Mouse (Mus musculus) heart, adult 2 months (tissue): ENCODE data around the gene Kifc3. TPM values are rescaled to one million over a fixed set of nuclear protein-coding genes. Genes with fewer than 3 reads are reported as not detected.

Experiments
- DNase-seq, 2 experiments: peaks; one replicate each; pipeline ENCODE4 v3.0.0; 2021
- H3K27ac ChIP-seq: fragments of 200-600 bp; 2 replicates; pipeline ENCODE4 v1.8.1; 2022
- H3K27me3 ChIP-seq: fragments of 200-500 bp; 2 replicates; pipeline ENCODE4 v1.6.1; 2012; ENCODE audit warnings: mild to moderate bottlenecking, low read length, inconsistent platforms, mixed read lengths; ENCODE audit not compliant: control insufficient read depth, insufficient read depth
- H3K36me3 ChIP-seq: fragments of 200-500 bp; 2 replicates; pipeline ENCODE4 v1.6.1; 2012; ENCODE audit warnings: low read length, inconsistent platforms; ENCODE audit not compliant: control insufficient read depth, insufficient read depth
- H3K4me1 ChIP-seq: fragments of 200-500 bp; 2 replicates; pipeline ENCODE4 v1.6.1; 2011; ENCODE audit warnings: low read length; ENCODE audit not compliant: control insufficient read depth, insufficient read depth
- H3K4me3 ChIP-seq: fragments of 200-600 bp; 2 replicates; pipeline ENCODE4 v1.8.1; 2022
- H3K79me2 ChIP-seq: fragments of 200-500 bp; replicated peaks from 2 replicates; pipeline ENCODE4 v1.6.1; 2012; ENCODE audit warnings: mild to moderate bottlenecking, inconsistent platforms, low read length, moderate library complexity, mixed read lengths; ENCODE audit not compliant: control insufficient read depth, insufficient read depth
- H3K9ac ChIP-seq: fragments of 200-500 bp; 2 replicates; pipeline ENCODE4 v1.6.1; 2012; ENCODE audit warnings: low read depth, mild to moderate bottlenecking, control low read depth, inconsistent platforms, low read length, mixed read lengths
- CTCF ChIP-seq: fragments of 200-600 bp; IDR thresholded peaks from 2 replicates; pipeline ENCODE4 v1.8.1; 2022; ENCODE audit warnings: antibody characterized with exemption, mild to moderate bottlenecking, moderate library complexity
- EP300 ChIP-seq: fragments of 200-500 bp; IDR thresholded peaks from 2 replicates; pipeline ENCODE4 v1.6.1; 2011; ENCODE audit warnings: low read depth, low read length, control low read depth; ENCODE audit not compliant: insufficient read depth
- POLR2A ChIP-seq: fragments of 200-500 bp; IDR thresholded peaks from 2 replicates; pipeline ENCODE4 v1.6.1; 2011; ENCODE audit warnings: mild to moderate bottlenecking, low read depth, low read length, control low read depth; ENCODE audit not compliant: insufficient read depth
- WGBS: fragments of 180-500 bp; shearing (Covaris S2); methylation state at CpG from one replicate; pipeline ENCODE4 v1.1.7; 2018; 5-methylcytosine and 5-hydroxymethylcytosine counted together
- intact Hi-C: fragments of 180-260 bp; cut with DNase I; formaldehyde crosslinking; loops from one replicate; pipeline ENCODE4 v1.15.1; 2025
- polyA plus RNA-seq: library from polyadenylated mRNA; depleted of rRNA; stranded (reverse); fragments of >200 nt; gene quantifications from 2 replicates; pipeline ENCODE4 v1.2.3, GENCODE M21; 2012
- total RNA-seq, 2 experiments: library from RNA; stranded (reverse); gene quantifications; 2 replicates each; pipeline ENCODE4 v1.2.3; 2021

Kifc3 gene
- total and polyA plus RNA-seq, 3 experiments: 58.7 to 93.4 (median 76.2) TPM

GRCm38 (mm10) chr8:95140555-95140954 lies 62.1 kb downstream of the Kifc3 start:
- intact Hi-C loops: loop anchor here (1.0 kb wide), 1 partner anchor 9 kb away; no protein-coding TSS in a partner anchor
- H3K27ac ChIP-seq: peak overlapping the region; percentile 99
- WGBS: 26% methylated on average over 5 of the region's 5 CpGs
- H3K9ac ChIP-seq: peak overlapping the region; percentile 86
- H3K27me3 ChIP-seq: no peaks in the 10 kb centered on the region
- H3K79me2 ChIP-seq: peaks cover 3% of the 10 kb centered on the region; the same call in 1 of the 2 replicates
- H3K4me1 ChIP-seq: peaks cover 26% of the 10 kb centered on the region
- TF ChIP-seq EP300 (peak; percentile 86), POLR2A (peak; percentile 56; the same call in 1 of the 2 replicates), CTCF (no peak)
- peak overlapping the region; percentile 36 for H3K4me3 ChIP-seq
- peaks cover 5% of the 10 kb centered on the region for H3K36me3 ChIP-seq
- DNase-seq: peak; percentile 58 to 65

DNA sequence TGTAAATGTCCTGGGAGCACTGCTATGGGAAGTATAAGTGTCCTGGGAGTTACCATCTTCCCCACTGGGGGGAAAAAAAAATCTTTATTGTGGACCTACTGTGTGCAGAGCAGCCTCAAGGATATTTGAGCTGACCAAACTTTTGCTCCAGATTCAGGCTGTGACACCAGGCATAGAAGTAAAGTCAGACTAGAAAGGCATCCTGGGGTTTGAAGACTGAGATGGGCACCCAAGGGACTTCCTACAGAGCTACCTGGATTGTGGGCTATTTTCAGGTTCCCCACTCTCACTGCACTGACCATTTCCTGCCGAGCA lies 63.6 kb downstream of the Kifc3 start:
- TF ChIP-seq EP300: no peak
- TF ChIP-seq POLR2A: no peak
- no peak for TF ChIP-seq CTCF
- Histone ChIP-seq H3K9ac (no peak overlapping the region), H3K4me3 (no peak overlapping the region), H3K27me3 (no peaks in the 10 kb centered on the region), H3K27ac (peak overlapping the region; percentile 99), H3K4me1 (peaks cover 25% of the 10 kb centered on the region), H3K36me3 (peaks cover 5% of the 10 kb centered on the region), H3K79me2 (peaks cover 4% of the 10 kb centered on the region; the same call in 1 of the 2 replicates)
- intact Hi-C loops: no loop called here
- WGBS: 31% methylated on average over 1 of the region's 1 CpGs
- no peak for DNase-seq

GRCm38 (mm10) chr8:95138341-95139050 lies 64.1 kb downstream of the Kifc3 start:
- H3K4me3 ChIP-seq: 0 out of 2 replicates have a peak overlapping the region, but pooled peaks have one; percentile 3
- 48% methylated on average over 6 of the region's 6 CpGs for WGBS
- H3K9ac ChIP-seq: peak overlapping the region; percentile 16; the same call in 1 of the 2 replicates
- no peak for TF ChIP-seq EP300
- no peak for TF ChIP-seq CTCF
- TF ChIP-seq POLR2A: no peak
- intact Hi-C loops: no loop called here
- H3K27me3 ChIP-seq: no peaks in the 10 kb centered on the region
- peaks cover 5% of the 10 kb centered on the region for H3K36me3 ChIP-seq
- no peak for DNase-seq
- peak overlapping the region; percentile 99 for H3K27ac ChIP-seq
- peaks cover 22% of the 10 kb centered on the region for H3K4me1 ChIP-seq
- H3K79me2 ChIP-seq: peaks cover 4% of the 10 kb centered on the region; the same call in 1 of the 2 replicates

DNA sequence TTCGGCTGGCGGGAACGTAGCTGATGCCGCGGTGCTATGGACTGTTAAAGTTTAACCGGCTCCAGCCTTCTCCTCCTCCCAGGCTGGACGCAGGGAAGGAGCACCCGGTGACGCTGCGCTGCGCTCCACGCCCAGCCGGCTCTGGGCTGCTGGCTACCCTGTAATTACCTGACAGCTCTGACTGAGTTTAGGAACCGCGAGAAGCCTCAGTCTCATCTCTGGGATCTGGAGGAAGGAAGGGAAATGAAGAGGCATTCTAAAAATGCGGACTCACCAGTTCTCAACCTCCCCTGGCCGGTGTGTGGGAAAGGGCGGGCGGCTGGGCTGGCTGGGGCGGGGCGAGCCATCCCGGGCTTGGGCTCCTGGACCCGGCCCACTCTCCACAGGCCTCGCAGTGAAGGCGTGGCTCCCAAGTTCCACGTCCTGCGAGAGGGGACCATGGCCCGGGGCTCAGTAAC lies 64.9 kb downstream of the Kifc3 start:
- intact Hi-C loops: no loop called here
- Histone ChIP-seq H3K27me3 (no peaks in the 10 kb centered on the region), H3K36me3 (peaks cover 5% of the 10 kb centered on the region), H3K4me1 (peaks cover 20% of the 10 kb centered on the region), H3K79me2 (peaks cover 4% of the 10 kb centered on the region; the same call in 1 of the 2 replicates), H3K9ac (peak overlapping the region; percentile 16), H3K4me3 (0 out of 2 replicates have a peak overlapping the region, but pooled peaks have one; percentile 13), H3K27ac (peak overlapping the region; percentile 99)
- WGBS: 36% methylated on average over 27 of the region's 28 CpGs
- DNase-seq: peak; percentile 72 to 74
- TF ChIP-seq POLR2A (no peak), CTCF (no peak), EP300 (no peak)

DNA sequence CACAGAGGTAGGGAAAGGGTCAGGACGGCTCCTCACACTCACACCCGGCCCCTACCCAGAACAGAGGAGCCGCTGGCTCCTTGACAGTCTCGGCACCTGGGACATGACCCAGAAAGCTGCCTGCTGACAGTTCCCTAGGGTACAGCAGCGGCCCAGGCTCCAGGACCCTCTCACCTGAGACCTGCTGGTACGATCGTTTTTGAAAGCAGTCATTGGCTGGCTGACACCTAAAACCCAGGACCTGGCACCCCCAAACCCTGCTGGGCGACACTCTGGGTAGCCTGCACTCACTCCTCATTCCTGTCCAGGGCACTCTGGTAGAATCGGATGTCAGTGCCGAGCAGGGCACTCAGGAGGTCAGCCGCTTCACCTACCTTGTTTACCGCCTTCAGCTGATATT lies 65.4 kb downstream of the Kifc3 start:
- H3K9ac ChIP-seq: peak overlapping the region; percentile 34
- 67% methylated on average over 12 of the region's 12 CpGs for WGBS

DNA sequence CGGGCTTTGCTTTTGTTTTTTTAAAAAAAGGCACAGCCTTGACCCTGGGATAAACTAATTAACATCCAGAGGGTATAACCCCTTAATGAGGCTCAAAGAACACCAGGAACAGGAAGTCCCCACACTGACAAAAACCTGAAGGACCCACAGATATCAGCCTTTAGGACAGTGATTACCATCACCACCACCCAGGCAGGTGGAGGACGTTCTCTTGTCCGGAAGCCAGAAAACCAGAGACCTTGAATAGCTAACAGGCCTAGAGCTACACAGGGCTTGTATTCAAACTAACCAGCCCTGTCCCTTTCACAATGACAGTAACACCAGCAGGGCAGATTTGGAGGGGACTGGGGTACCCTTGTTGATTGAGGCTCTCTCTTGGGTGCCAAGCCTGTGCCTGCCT lies 66.4 kb downstream of the Kifc3 start:
- peaks cover 4% of the 10 kb centered on the region; the same call in 1 of the 2 replicates for H3K79me2 ChIP-seq
- H3K9ac ChIP-seq: no peak overlapping the region
- intact Hi-C loops: no loop called here
- H3K27ac ChIP-seq: no peak overlapping the region
- H3K27me3 ChIP-seq: no peaks in the 10 kb centered on the region
- H3K36me3 ChIP-seq: peaks cover 7% of the 10 kb centered on the region
- H3K4me3 ChIP-seq: no peak overlapping the region
- TF ChIP-seq EP300 (no peak), POLR2A (no peak), CTCF (no peak)
- 68% methylated on average over 3 of the region's 3 CpGs for WGBS
- H3K4me1 ChIP-seq: peaks cover 24% of the 10 kb centered on the region
- no peak for DNase-seq

More for the DNA sequence above, 65.4 kb downstream of the Kifc3 start:
- Histone ChIP-seq H3K79me2 (peaks cover 4% of the 10 kb centered on the region; the same call in 1 of the 2 replicates), H3K4me1 (peaks cover 21% of the 10 kb centered on the region), H3K4me3 (no peak overlapping the region), H3K27ac (peak overlapping the region; percentile 99), H3K27me3 (no peaks in the 10 kb centered on the region), H3K36me3 (peaks cover 5% of the 10 kb centered on the region)
- no peak for DNase-seq
- no peak for TF ChIP-seq POLR2A
- TF ChIP-seq EP300: no peak
- TF ChIP-seq CTCF: no peak
- intact Hi-C loops: no loop called here
